20 mouse cellular contexts compared by ENCODE assay signal in genomic region chr1:53384085-53384688, GRCm38 (mm10). TPM values are rescaled to one million over a fixed set of nuclear protein-coding genes. Genes with fewer than 3 reads are reported as not detected.
"Had no signal": no experiment of that assay in that cellular context is flagged by ENCODE, and none has a peak within 500 bp of the region (broad histone marks: within the 10 kb centered on the region; RNA-seq: fewer than 3 reads in every experiment).

No protein-coding gene starts in this region.

- ATAC-seq: lung, postnatal 0 days; midbrain, embryonic 15.5 days had no signal

- H3K4me2 ChIP-seq: liver, embryonic 11.5 days; liver, embryonic 15.5 days; midbrain, embryonic 11.5 days; midbrain, embryonic 15.5 days; neural tube, embryonic 12.5 days had no signal

- DNase-seq: kidney, postnatal 4 days; lung, adult 2 months; lung, postnatal 36 days; retina, postnatal 1 day; right cerebral cortex, postnatal 4 days; spleen, adult 18-20 months; thymus, adult 18-20 months; thymus, postnatal 14 days had no signal

- H3K9me3 ChIP-seq: limb, embryonic 10.5 days; liver, embryonic 15.5 days; midbrain, embryonic 15.5 days; neural tube, embryonic 12.5 days had no signal

- H3K4me1 ChIP-seq: limb, embryonic 10.5 days; liver, embryonic 15.5 days; midbrain, embryonic 15.5 days; neural tube, embryonic 12.5 days had no signal

- H3K27me3 ChIP-seq: liver, embryonic 15.5 days; midbrain, embryonic 15.5 days; neural tube, embryonic 12.5 days had no signal

- H3K4me3 ChIP-seq: limb, embryonic 10.5 days; liver, embryonic 15.5 days; midbrain, embryonic 15.5 days; neural tube, embryonic 12.5 days had no signal

- H3K27ac ChIP-seq: kidney, postnatal 0 days; limb, embryonic 10.5 days; liver, embryonic 15.5 days; midbrain, embryonic 15.5 days; neural tube, embryonic 12.5 days had no signal

- H3K9ac ChIP-seq: liver, embryonic 15.5 days; midbrain, embryonic 15.5 days; neural tube, embryonic 12.5 days had no signal

- H3K36me3 ChIP-seq: limb, embryonic 10.5 days; liver, embryonic 15.5 days; midbrain, embryonic 15.5 days; neural tube, embryonic 12.5 days had no signal

RNA-seq across cellular contexts. Expression of gene Gm28551, which starts 31.7 kb away (rescaled TPM):
- total RNA-seq: left cerebral cortex, adult 18-20 months; megakaryocyte, adult 5-6 weeks; monocyte, adult 5-6 weeks; neutrophil, adult 5-6 weeks had no signal
- polyA plus RNA-seq: liver, embryonic 15.5 days; lung, adult 2 months had no signal

RNA-seq across cellular contexts. Expression of gene Asdurf, which starts 31.8 kb away (rescaled TPM):
- total RNA-seq: left cerebral cortex, adult 18-20 months had no signal
- polyA plus RNA-seq: limb, embryonic 10.5 days; liver, embryonic 11.5 days; liver, embryonic 15.5 days; lung, adult 2 months had no signal
